Mouse (Mus musculus) CH12.LX (cell line): ENCODE data around the gene Pum1.

Source experiments
- CHD2 ChIP-seq: IDR thresholded peaks from 2 replicates; pipeline ENCODE4 v1.6.1; 2011; ENCODE audit warnings: low read length, improper control_type of control experiment
- CTCF ChIP-seq, 2 experiments: IDR thresholded peaks in 1 of 2; conservative IDR thresholded peaks in 1 of 2; 2 replicates each; pipeline ENCODE4 v1.5.1; 2011 to 2012; ENCODE audit warnings: low read depth in 2 of 2, low read length in 2 of 2, improper control_type of control experiment in 1 of 2, inconsistent platforms in 1 of 2, mild to moderate bottlenecking in 1 of 2, moderate library complexity in 1 of 2
- HCFC1 ChIP-seq: IDR thresholded peaks from 2 replicates; pipeline ENCODE4 v1.6.1; 2012; ENCODE audit warnings: low read depth, mild to moderate bottlenecking, inconsistent platforms, low read length, improper control_type of control experiment
- POLR2AphosphoS2 ChIP-seq: IDR thresholded peaks from 2 replicates; pipeline ENCODE4 v1.6.1; 2011; ENCODE audit warnings: low read depth, low read length, improper control_type of control experiment
- ZMIZ1 ChIP-seq: IDR thresholded peaks from 2 replicates; pipeline ENCODE4 v1.6.1; 2012; ENCODE audit warnings: low read depth, mild to moderate bottlenecking, inconsistent platforms, low read length, improper control_type of control experiment
- ZNF384 ChIP-seq: IDR thresholded peaks from 2 replicates; pipeline ENCODE4 v1.6.1; 2012; ENCODE audit warnings: low read depth, low read length, improper control_type of control experiment, inconsistent platforms

DNA sequence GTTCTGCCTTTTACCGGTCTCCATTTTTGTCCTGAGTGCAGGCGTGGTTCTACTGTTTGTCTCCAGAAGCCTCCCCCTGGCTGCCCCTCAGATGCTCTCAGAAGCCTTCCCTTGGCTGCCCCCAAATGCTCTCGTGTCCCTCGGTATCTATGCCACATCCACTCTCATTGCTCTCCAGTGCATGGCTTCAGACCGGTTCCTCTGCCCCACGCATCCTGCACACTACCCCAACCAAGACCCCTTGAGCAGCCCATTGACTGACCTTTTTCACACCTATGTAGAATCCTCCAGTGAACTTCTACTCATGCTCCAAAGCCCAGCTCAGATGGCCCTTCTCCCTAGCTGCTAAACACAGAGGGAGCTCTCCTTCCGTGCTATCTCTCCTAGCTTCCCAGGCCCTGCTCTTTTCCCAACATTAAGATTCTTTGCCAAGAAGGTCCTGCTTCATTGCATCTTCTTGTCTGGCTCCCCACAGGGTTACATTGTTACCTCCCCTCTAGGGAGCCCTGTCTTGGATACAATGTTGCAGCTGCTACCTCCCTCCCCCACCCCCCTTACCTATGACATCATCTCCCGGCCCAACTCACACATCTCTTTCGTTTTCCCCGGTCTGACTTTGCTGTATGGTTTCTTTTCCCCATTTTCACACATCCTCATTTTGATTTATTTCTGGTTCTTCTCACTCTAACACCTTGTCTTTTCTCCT, 138.7 kb downstream of the Pum1 start:
- TF ChIP-seq ZNF384 (no peak), CTCF (conservative IDR thresholded peaks at IDR 0.05 in 1 of 2, IDR thresholded peaks at IDR 0.05 in 1 of 2; ENCODE audit: low read depth in 2 of 2, low read length in 2 of 2) (no peak), ZMIZ1 (no peak), HCFC1 (no peak), CHD2 (0 out of 2 replicates have a peak, but pooled peaks have one; percentile 26), POLR2AphosphoS2 (no peak)
